Mouse (Mus musculus) granulocyte monocyte progenitor cell, adult 5-6 weeks (primary cell): ENCODE data around the gene Shd. TPM values are rescaled to one million over a fixed set of nuclear protein-coding genes. Genes with fewer than 3 reads are reported as not detected.
"Not testable (repeated sequence)": the region's sequence is repeated elsewhere in the genome, so short reads cannot be mapped to it uniquely, and the experiment has no call there.

Experiments
- ATAC-seq: replicated peaks from 2 replicates; pipeline ENCODE4 v1.8.0; 2016; ENCODE audit warnings: mild to moderate bottlenecking, moderate TSS enrichment, inconsistent platforms; ENCODE audit not compliant: poor library complexity, severe bottlenecking
- total RNA-seq, 2 experiments: library from RNA; stranded (forward) in 1 of 2; stranded (reverse) in 1 of 2; fragments of 200-712, 200-1000 nt in 1 of 2; fragments of >200 nt in 1 of 2; fragmentation: Nextera tagmentation in 1 of 2; gene quantifications; 2 replicates each; pipeline ENCODE4 v1.2.3; 2014 to 2017

Gene Shd
- total RNA-seq (2014; fragmentation: Nextera tagmentation), result 1.6 TPM in 1 of 2 replicates, not detected in the other
- not detected in 2 replicates for total RNA-seq (2017)

GRCm38 (mm10) chr17:55969966-55970891, at the start of gene Shd:
TSS of gene Shd (plus strand) at chr17:55970467.
- ATAC-seq, result peak; percentile 47

GRCm38 (mm10) chr17:55931553-55932502, 38.4 kb upstream of the Shd start:
- ATAC-seq, result peak; percentile 92

- no peak for ATAC-seq
Measured at GRCm38 (mm10) chr17:55932635-55933034, 37.6 kb upstream of the Shd start.

GRCm38 (mm10) chr17:55933191-55933590, 37.1 kb upstream of the Shd start:
- no peak for ATAC-seq

- not testable (repeated sequence) for ATAC-seq
Measured at GRCm38 (mm10) chr17:55944387-55944865, 25.8 kb upstream of the Shd start.

GRCm38 (mm10) chr17:55944866-55945682, 25.2 kb upstream of the Shd start:
- ATAC-seq, result peak; percentile 93

- no peak for ATAC-seq
Measured at GRCm38 (mm10) chr17:55945696-55946095, 24.6 kb upstream of the Shd start.

- ATAC-seq, result no peak
Measured at GRCm38 (mm10) chr17:55948647-55949046, 21.6 kb upstream of the Shd start.

- ATAC-seq, result no peak
Measured at GRCm38 (mm10) chr17:55949400-55949799, 20.9 kb upstream of the Shd start, which contains the start of gene Zfp119b. TSS of gene Zfp119b (minus strand) at chr17:55949500.

- ATAC-seq, result no peak
Measured at GRCm38 (mm10) chr17:55950601-55951000, 19.7 kb upstream of the Shd start.

- no peak for ATAC-seq
Measured at GRCm38 (mm10) chr17:55952041-55952440, 18.2 kb upstream of the Shd start.

- ATAC-seq, result peak; percentile 86
Measured at GRCm38 (mm10) chr17:55952447-55953027, 17.7 kb upstream of the Shd start, which contains the start of gene Ebi3. TSS of gene Ebi3 (plus strand) at chr17:55952640.

- ATAC-seq, result no peak
Measured at GRCm38 (mm10) chr17:55953751-55954150, 16.5 kb upstream of the Shd start.

- ATAC-seq, result no peak
Measured at GRCm38 (mm10) chr17:55954229-55954628, 16.0 kb upstream of the Shd start.

GRCm38 (mm10) chr17:55956129-55956528, 14.1 kb upstream of the Shd start:
- ATAC-seq, result no peak

GRCm38 (mm10) chr17:55956591-55956990, 13.7 kb upstream of the Shd start:
- ATAC-seq, result no peak

GRCm38 (mm10) chr17:55957168-55957567, 13.1 kb upstream of the Shd start:
- peak; percentile 29 for ATAC-seq

GRCm38 (mm10) chr17:55957726-55958583, 12.3 kb upstream of the Shd start:
- ATAC-seq, result no peak
